Mouse (Mus musculus) kidney, embryonic 14.5 days (tissue): ENCODE data around the gene Iqce. TPM values are rescaled to one million over a fixed set of nuclear protein-coding genes. Genes with fewer than 3 reads are reported as not detected.

Experiments used
- ATAC-seq: fragments of 200-750 bp; cut with Nextera tagmentation; 2 replicates; pipeline ENCODE4 v1.8.0; 2017; ENCODE audit warnings: moderate number of reproducible peaks, mild to moderate bottlenecking, moderate TSS enrichment, moderate library complexity; ENCODE audit not compliant: low FRiP score, low TSS enrichment
- H3K27ac ChIP-seq: fragments of 300-500 bp; sonication (generic); 2 replicates; pipeline ENCODE4 v1.5.1; 2014; ENCODE audit warnings: low read depth, mild to moderate bottlenecking, low read length, moderate library complexity, mixed read lengths
- H3K27me3 ChIP-seq: fragments of 300-500 bp; sonication (generic); 2 replicates; pipeline ENCODE4 v1.6.1; 2014; ENCODE audit warnings: mild to moderate bottlenecking, low read length; ENCODE audit not compliant: control insufficient read depth, insufficient read depth
- H3K36me3 ChIP-seq: fragments of 300-500 bp; sonication (generic); 2 replicates; pipeline ENCODE4 v1.6.1; 2014; ENCODE audit warnings: low read length, mixed read lengths; ENCODE audit not compliant: control insufficient read depth, insufficient read depth
- H3K4me1 ChIP-seq: fragments of 300-500 bp; sonication (generic); 2 replicates; pipeline ENCODE4 v1.6.1; 2014; ENCODE audit warnings: low read length, mixed read lengths; ENCODE audit not compliant: control insufficient read depth, insufficient read depth
- H3K4me2 ChIP-seq: fragments of 300-500 bp; sonication (generic); replicated peaks from 2 replicates; pipeline ENCODE4 v1.6.1; 2014; ENCODE audit warnings: low read depth, mild to moderate bottlenecking, low read length
- H3K4me3 ChIP-seq: fragments of 300-500 bp; sonication (generic); 2 replicates; pipeline ENCODE4 v1.5.1; 2014; ENCODE audit warnings: mild to moderate bottlenecking, low read length
- H3K9ac ChIP-seq: fragments of 300-500 bp; sonication (generic); 2 replicates; pipeline ENCODE4 v1.6.1; 2014; ENCODE audit warnings: low read depth, mild to moderate bottlenecking, low read length, moderate library complexity
- H3K9me3 ChIP-seq: fragments of 300-500 bp; sonication (generic); 2 replicates; pipeline ENCODE4 v1.6.1; 2016; ENCODE audit warnings: low read length; ENCODE audit not compliant: control insufficient read depth
- WGBS: fragments of 180-500 bp; shearing (Covaris S2); extraction: QIAGEN DNeasy Blood & Tissue Kit; methylation state at CpG from one replicate; pipeline ENCODE4 v1.1.7; 2014; 5-methylcytosine and 5-hydroxymethylcytosine counted together
- polyA plus RNA-seq: library from polyadenylated mRNA; unstranded; fragments of >200 nt; fragmentation: Nextera tagmentation; extraction: Ambion mirVana; gene quantifications from 2 replicates; pipeline ENCODE4 v1.2.1, GENCODE M21; 2014

Gene Iqce
- polyA plus RNA-seq, 1 experiment from 2014 or later, result 26.8 TPM

- Histone ChIP-seq H3K9ac (peak overlapping the region; percentile 99), H3K27ac (peak overlapping the region; percentile 88), H3K4me1 (peaks cover 40% of the 10 kb centered on the region), H3K4me3 (peak overlapping the region; percentile 97), H3K4me2 (peak overlapping the region; percentile 95), H3K27me3 (no peaks in the 10 kb centered on the region), H3K36me3 (peaks cover 17% of the 10 kb centered on the region; the same call in 1 of the 2 replicates), H3K9me3 (no peaks in the 10 kb centered on the region)
- under 1% methylated on average over 13 of the region's 13 CpGs for WGBS
- ATAC-seq, result peak; percentile 10
These were observed 54.2 kb downstream of the Iqce start for GRCm38 (mm10) chr5:140647821-140648518.

- Histone ChIP-seq H3K36me3 (peaks cover 17% of the 10 kb centered on the region; the same call in 1 of the 2 replicates), H3K9me3 (no peaks in the 10 kb centered on the region), H3K4me3 (peak overlapping the region; percentile 97), H3K4me2 (peak overlapping the region; percentile 95), H3K27ac (peak overlapping the region; percentile 88; the same call in 1 of the 2 replicates), H3K27me3 (no peaks in the 10 kb centered on the region), H3K9ac (peak overlapping the region; percentile 99), H3K4me1 (peaks cover 43% of the 10 kb centered on the region)
- WGBS, result 50% methylated on average over 13 of the region's 13 CpGs
- ATAC-seq, result no peak
These were observed 55.0 kb downstream of the Iqce start for GRCm38 (mm10) chr5:140647031-140647760.

GRCm38 (mm10) chr5:140646171-140646570, 56.0 kb downstream of the Iqce start:
- Histone ChIP-seq H3K4me2 (peak overlapping the region; percentile 95; the same call in 1 of the 2 replicates), H3K9me3 (no peaks in the 10 kb centered on the region), H3K4me1 (peaks cover 48% of the 10 kb centered on the region), H3K27ac (no peak overlapping the region), H3K9ac (0 out of 2 replicates have a peak overlapping the region, but pooled peaks have one; percentile 31), H3K4me3 (0 out of 2 replicates have a peak overlapping the region, but pooled peaks have one; percentile 97), H3K27me3 (no peaks in the 10 kb centered on the region), H3K36me3 (peaks cover 17% of the 10 kb centered on the region; the same call in 1 of the 2 replicates)
- no peak for ATAC-seq
- 92% methylated on average over 6 of the region's 6 CpGs for WGBS

- Histone ChIP-seq H3K4me1 (peaks cover 52% of the 10 kb centered on the region), H3K36me3 (peaks cover 17% of the 10 kb centered on the region; the same call in 1 of the 2 replicates), H3K4me2 (no peak overlapping the region), H3K4me3 (no peak overlapping the region), H3K27ac (peak overlapping the region; percentile 43; the same call in 1 of the 2 replicates), H3K9ac (no peak overlapping the region), H3K9me3 (no peaks in the 10 kb centered on the region), H3K27me3 (no peaks in the 10 kb centered on the region)
- ATAC-seq, result no peak
- WGBS, result 84% methylated on average over 4 of the region's 4 CpGs
These were observed 56.7 kb downstream of the Iqce start for GRCm38 (mm10) chr5:140645454-140645853.

GRCm38 (mm10) chr5:140644702-140645201, 57.4 kb downstream of the Iqce start:
- Histone ChIP-seq H3K4me1 (peaks cover 48% of the 10 kb centered on the region), H3K9me3 (no peaks in the 10 kb centered on the region), H3K27ac (peak overlapping the region; percentile 43; the same call in 1 of the 2 replicates), H3K36me3 (peaks cover 22% of the 10 kb centered on the region; the same call in 1 of the 2 replicates), H3K27me3 (no peaks in the 10 kb centered on the region), H3K4me3 (no peak overlapping the region), H3K9ac (no peak overlapping the region), H3K4me2 (no peak overlapping the region)
- 81% methylated on average over 15 of the region's 15 CpGs for WGBS
- ATAC-seq, result no peak

- Histone ChIP-seq H3K4me1 (peaks cover 44% of the 10 kb centered on the region), H3K27me3 (no peaks in the 10 kb centered on the region), H3K4me2 (no peak overlapping the region), H3K27ac (no peak overlapping the region), H3K9ac (no peak overlapping the region), H3K4me3 (no peak overlapping the region), H3K9me3 (no peaks in the 10 kb centered on the region), H3K36me3 (peaks cover 26% of the 10 kb centered on the region; the same call in 1 of the 2 replicates)
- ATAC-seq, result no peak
- WGBS, result 90% methylated on average over 6 of the region's 6 CpGs
These were observed 57.9 kb downstream of the Iqce start for GRCm38 (mm10) chr5:140644263-140644662.

- Histone ChIP-seq H3K9ac (no peak overlapping the region), H3K36me3 (peaks cover 40% of the 10 kb centered on the region)
- 82% methylated on average over 3 of the region's 3 CpGs for WGBS
These were observed 60.1 kb downstream of the Iqce start for GRCm38 (mm10) chr5:140642076-140642475.

GRCm38 (mm10) chr5:140641254-140641928, 60.8 kb downstream of the Iqce start:
- H3K36me3 ChIP-seq, result peaks cover 38% of the 10 kb centered on the region
- no peak overlapping the region for H3K4me2 ChIP-seq
- H3K4me3 ChIP-seq, result no peak overlapping the region
- no peaks in the 10 kb centered on the region for H3K27me3 ChIP-seq
- no peak for ATAC-seq
- WGBS, result 55% methylated on average over 10 of the region's 10 CpGs
- H3K9me3 ChIP-seq, result no peaks in the 10 kb centered on the region
- peaks cover 26% of the 10 kb centered on the region for H3K4me1 ChIP-seq
- H3K27ac ChIP-seq, result no peak overlapping the region; the same call in 1 of the 2 replicates
- H3K9ac ChIP-seq, result no peak overlapping the region

More at GRCm38 (mm10) chr5:140642076-140642475, 60.1 kb downstream of the Iqce start:
- no peak overlapping the region for H3K4me2 ChIP-seq
- H3K27me3 ChIP-seq, result no peaks in the 10 kb centered on the region
- H3K4me1 ChIP-seq, result peaks cover 33% of the 10 kb centered on the region
- H3K4me3 ChIP-seq, result no peak overlapping the region
- H3K9me3 ChIP-seq, result no peaks in the 10 kb centered on the region
- no peak for ATAC-seq
- peak overlapping the region; percentile 32; the same call in 1 of the 2 replicates for H3K27ac ChIP-seq
